Mouse (Mus musculus) hematopoietic stem cell, adult 5-6 weeks (primary cell): ENCODE results near the gene Spats2l. TPM values are rescaled to one million over a fixed set of nuclear protein-coding genes. Genes with fewer than 3 reads are reported as not detected.

ENCODE experiments used
- ATAC-seq, 2 experiments: fragments of 125-278 bp in 1 of 2; replicated peaks in 1 of 2; 2 replicates each; pipeline ENCODE4 v1.8.0; 2016 to 2017; ENCODE audit warnings: inconsistent platforms in 2 of 2, mild to moderate bottlenecking in 2 of 2, moderate number of reproducible peaks in 2 of 2, low read depth in 1 of 2, moderate TSS enrichment in 1 of 2; ENCODE audit not compliant: low FRiP score in 2 of 2, poor library complexity in 2 of 2, severe bottlenecking in 2 of 2, insufficient read depth in 1 of 2, low TSS enrichment in 1 of 2
- total RNA-seq: library from RNA; stranded (forward); fragments of 172-1452, 232-1000 nt; gene quantifications from 2 replicates; pipeline ENCODE4 v1.2.3, GENCODE M21; 2017

Gene Spats2l
- total RNA-seq, 1 experiment from 2014 or later, result not detected

- ATAC-seq, result peak in 1 of 2 experiments; percentile 14; a peak in 1 of 4 replicates
Measured at GRCm38 (mm10) chr1:57996133-57996615, 222.2 kb downstream of the Spats2l start.

Other genes starting within 250 kb of the Spats2l start
- 19.0 and 20.4 TPM in 2 replicates for gene Sgo2a, start 221.8 kb downstream of the Spats2l start, total RNA-seq
- gene Kctd18, start 244.8 kb downstream of the Spats2l start, total RNA-seq, result 30.4 and 32.8 TPM in 2 replicates